Mouse (Mus musculus) lung, postnatal 0 days (tissue): ENCODE measurements around the gene Cklf. TPM values are rescaled to one million over a fixed set of nuclear protein-coding genes. Genes with fewer than 3 reads are reported as not detected.

ENCODE experiments used
- ATAC-seq: fragments of 200-750 bp; cut with Nextera tagmentation; 2 replicates; pipeline ENCODE4 v1.8.0; 2017; ENCODE audit warnings: moderate library complexity
- DNase-seq: peaks from one replicate; pipeline ENCODE4 v3.0.0-alpha.2; 2016; ENCODE audit warnings: low spot score
- H3K27ac ChIP-seq: fragments of 300-500 bp; sonication (generic); 2 replicates; pipeline ENCODE4 v1.5.1; 2014; ENCODE audit warnings: antibody characterized with exemption, mild to moderate bottlenecking, low read length, mixed read lengths
- H3K27me3 ChIP-seq: fragments of 300-500 bp; sonication (generic); replicated peaks from 2 replicates; pipeline ENCODE4 v1.6.1; 2014; ENCODE audit warnings: low read length, mixed read lengths; ENCODE audit not compliant: insufficient read depth
- H3K36me3 ChIP-seq: fragments of 300-500 bp; sonication (generic); 2 replicates; pipeline ENCODE4 v1.6.1; 2014; ENCODE audit warnings: low read length, mixed read lengths; ENCODE audit not compliant: insufficient read depth
- H3K4me1 ChIP-seq: fragments of 300-500 bp; sonication (generic); 2 replicates; pipeline ENCODE4 v1.6.1; 2014; ENCODE audit warnings: antibody characterized with exemption, low read depth, low read length, mixed read lengths; ENCODE audit not compliant: insufficient read depth
- H3K4me2 ChIP-seq: fragments of 300-500 bp; sonication (generic); replicated peaks from 2 replicates; pipeline ENCODE4 v1.6.1; 2014; ENCODE audit warnings: low read depth, mild to moderate bottlenecking, low read length, moderate library complexity, mixed read lengths
- H3K4me3 ChIP-seq: fragments of 300-500 bp; sonication (generic); 2 replicates; pipeline ENCODE4 v1.5.1; 2014; ENCODE audit warnings: low read depth, low read length
- H3K9ac ChIP-seq: fragments of 300-500 bp; sonication (generic); replicated peaks from 2 replicates; pipeline ENCODE4 v1.6.1; 2014; ENCODE audit warnings: low read depth, mild to moderate bottlenecking
- H3K9me3 ChIP-seq: fragments of 300-500 bp; sonication (generic); 2 replicates; pipeline ENCODE4 v1.6.1; 2016; ENCODE audit warnings: low read length, mixed read lengths
- CTCF ChIP-seq: IDR thresholded peaks from 2 replicates; pipeline ENCODE4 v1.5.1; 2016; ENCODE audit warnings: antibody characterized with exemption, mild to moderate bottlenecking
- EP300 ChIP-seq: IDR thresholded peaks from 2 replicates; pipeline ENCODE4 v1.6.1; 2016; ENCODE audit warnings: antibody characterized with exemption, mild to moderate bottlenecking, control low read depth
- WGBS: fragments of 180-500 bp; shearing (Covaris S2); extraction: QIAGEN DNeasy Blood & Tissue Kit; methylation state at CpG from one replicate; pipeline ENCODE4 v1.1.7; 2014; 5-methylcytosine and 5-hydroxymethylcytosine counted together
- polyA plus RNA-seq: library from polyadenylated mRNA; unstranded; fragments of >200 nt; fragmentation: Nextera tagmentation; extraction: Ambion mirVana; gene quantifications from 2 replicates; pipeline ENCODE4 v1.2.1, GENCODE M21; 2015

Cklf gene
- polyA plus RNA-seq, 1 experiment from 2014 or later = 29.2 TPM

GRCm38 (mm10) chr8:104219806-104220205, 30.9 kb upstream of the Cklf start:
- no peak overlapping the region for H3K4me2 ChIP-seq
- no peak overlapping the region for H3K4me3 ChIP-seq
- H3K4me1 ChIP-seq = no peaks in the 10 kb centered on the region; the same call in 1 of the 2 replicates
- DNase-seq (peak; percentile 71), ATAC-seq (peak; percentile 71)
- no peaks in the 10 kb centered on the region for H3K36me3 ChIP-seq
- H3K9ac ChIP-seq = no peak overlapping the region
- H3K27me3 ChIP-seq = no peaks in the 10 kb centered on the region
- TF ChIP-seq CTCF = peak; percentile 92
- no peak for TF ChIP-seq EP300
- H3K9me3 ChIP-seq = no peaks in the 10 kb centered on the region
- no peak overlapping the region for H3K27ac ChIP-seq
- 38% methylated on average over 5 of the region's 5 CpGs for WGBS

GRCm38 (mm10) chr8:104227048-104227447, 23.6 kb upstream of the Cklf start:
- Histone ChIP-seq H3K9ac (no peak overlapping the region), H3K36me3 (peaks cover 27% of the 10 kb centered on the region; the same call in 1 of the 2 replicates), H3K4me1 (no peaks in the 10 kb centered on the region), H3K9me3 (no peaks in the 10 kb centered on the region), H3K4me3 (no peak overlapping the region), H3K27me3 (no peaks in the 10 kb centered on the region), H3K4me2 (no peak overlapping the region), H3K27ac (no peak overlapping the region)
- TF ChIP-seq EP300 (no peak), CTCF (no peak)
- DNase-seq (no peak), ATAC-seq (no peak)
- WGBS = 93% methylated on average over 5 of the region's 5 CpGs

GRCm38 (mm10) chr8:104230377-104230776, 20.3 kb upstream of the Cklf start:
- Histone ChIP-seq H3K27ac (no peak overlapping the region), H3K4me2 (no peak overlapping the region), H3K27me3 (no peaks in the 10 kb centered on the region), H3K9ac (no peak overlapping the region), H3K4me3 (no peak overlapping the region), H3K9me3 (no peaks in the 10 kb centered on the region), H3K4me1 (no peaks in the 10 kb centered on the region), H3K36me3 (peaks cover 36% of the 10 kb centered on the region; the same call in 1 of the 2 replicates)
- WGBS = 93% methylated on average over 9 of the region's 9 CpGs
- ATAC-seq = no peak
- DNase-seq = no peak
- TF ChIP-seq CTCF = no peak
- no peak for TF ChIP-seq EP300

- Histone ChIP-seq H3K27me3 (no peaks in the 10 kb centered on the region), H3K27ac (no peak overlapping the region), H3K4me2 (no peak overlapping the region), H3K36me3 (peaks cover 37% of the 10 kb centered on the region; the same call in 1 of the 2 replicates), H3K9ac (no peak overlapping the region), H3K4me3 (no peak overlapping the region), H3K4me1 (no peaks in the 10 kb centered on the region), H3K9me3 (no peaks in the 10 kb centered on the region)
- 90% methylated on average over 4 of the region's 4 CpGs for WGBS
- ATAC-seq (no peak), DNase-seq (no peak)
- TF ChIP-seq EP300 (no peak), CTCF (no peak)
Measured at GRCm38 (mm10) chr8:104232039-104232438, 18.6 kb upstream of the Cklf start.

GRCm38 (mm10) chr8:104232919-104233318, 17.7 kb upstream of the Cklf start:
- 87% methylated on average over 5 of the region's 5 CpGs for WGBS
- Histone ChIP-seq H3K4me1 (no peaks in the 10 kb centered on the region), H3K9me3 (no peaks in the 10 kb centered on the region), H3K9ac (no peak overlapping the region), H3K4me3 (no peak overlapping the region), H3K36me3 (peaks cover 40% of the 10 kb centered on the region; the same call in 1 of the 2 replicates), H3K27ac (no peak overlapping the region), H3K4me2 (no peak overlapping the region), H3K27me3 (no peaks in the 10 kb centered on the region)
- peak; percentile 28 for DNase-seq
- no peak for TF ChIP-seq EP300
- no peak for TF ChIP-seq CTCF
- ATAC-seq = no peak

GRCm38 (mm10) chr8:104234573-104234972, 16.1 kb upstream of the Cklf start:
- peak; percentile 54 for TF ChIP-seq CTCF
- no peak for TF ChIP-seq EP300
- H3K9ac ChIP-seq = no peak overlapping the region
- H3K27ac ChIP-seq = no peak overlapping the region
- H3K36me3 ChIP-seq = peaks cover 27% of the 10 kb centered on the region; the same call in 1 of the 2 replicates
- H3K4me3 ChIP-seq = no peak overlapping the region
- DNase-seq (no peak), ATAC-seq (no peak)
- H3K9me3 ChIP-seq = no peaks in the 10 kb centered on the region
- no peak overlapping the region for H3K4me2 ChIP-seq
- H3K4me1 ChIP-seq = no peaks in the 10 kb centered on the region
- WGBS = 49% methylated on average over 6 of the region's 6 CpGs
- no peaks in the 10 kb centered on the region for H3K27me3 ChIP-seq

GRCm38 (mm10) chr8:104239418-104239861, 11.2 kb upstream of the Cklf start:
- no peak overlapping the region for H3K4me2 ChIP-seq
- H3K4me1 ChIP-seq = no peaks in the 10 kb centered on the region
- no peaks in the 10 kb centered on the region for H3K27me3 ChIP-seq
- DNase-seq (no peak), ATAC-seq (no peak)
- peaks cover 20% of the 10 kb centered on the region for H3K36me3 ChIP-seq
- no peak overlapping the region for H3K9ac ChIP-seq
- no peak overlapping the region for H3K4me3 ChIP-seq
- no peak overlapping the region for H3K27ac ChIP-seq
- WGBS = 66% methylated on average over 10 of the region's 10 CpGs
- H3K9me3 ChIP-seq = no peaks in the 10 kb centered on the region
- TF ChIP-seq EP300 = no peak
